Mouse (Mus musculus) kidney, adult 2 months (tissue): ENCODE results near the gene Hpn. TPM values are rescaled to one million over a fixed set of nuclear protein-coding genes. Genes with fewer than 3 reads are reported as not detected.

Source experiments
- DNase-seq: peaks from one replicate; pipeline ENCODE4 v3.0.0; 2021
- H3K27ac ChIP-seq: fragments of 200-500 bp; 2 replicates; pipeline ENCODE4 v1.5.1; 2012; ENCODE audit warnings: low read depth, low read length, control low read depth, inconsistent platforms; ENCODE audit not compliant: insufficient read depth
- H3K27me3 ChIP-seq: fragments of 200-500 bp; replicated peaks from 2 replicates; pipeline ENCODE4 v1.6.1; 2012; ENCODE audit warnings: mild to moderate bottlenecking, moderate library complexity, low read length, inconsistent platforms; ENCODE audit not compliant: control insufficient read depth, insufficient read depth
- H3K36me3 ChIP-seq: fragments of 200-500 bp; 2 replicates; pipeline ENCODE4 v1.6.1; 2012; ENCODE audit warnings: mild to moderate bottlenecking, moderate library complexity, low read length, inconsistent platforms; ENCODE audit not compliant: control insufficient read depth, insufficient read depth
- H3K4me1 ChIP-seq: fragments of 200-500 bp; 2 replicates; pipeline ENCODE4 v1.6.1; 2011; ENCODE audit warnings: low read length; ENCODE audit not compliant: control insufficient read depth, insufficient read depth
- H3K4me3 ChIP-seq: fragments of 200-500 bp; 2 replicates; pipeline ENCODE4 v1.5.1; 2011; ENCODE audit warnings: mild to moderate bottlenecking, low read depth, low read length, control low read depth; ENCODE audit not compliant: insufficient read depth
- CTCF ChIP-seq: fragments of 200-500 bp; conservative IDR thresholded peaks from 2 replicates; pipeline ENCODE4 v1.5.1; 2011; ENCODE audit warnings: low read depth, mild to moderate bottlenecking, control low read depth, low read length, moderate library complexity, mixed read lengths; ENCODE audit not compliant: insufficient read depth, insufficient read length
- POLR2A ChIP-seq: fragments of 200-500 bp; IDR thresholded peaks from one replicate; pipeline ENCODE4 v1.6.1; 2011; ENCODE audit warnings: low read depth, low read length, control low read depth
- WGBS: fragments of 180-500 bp; shearing (Covaris S2); methylation state at CpG from one replicate; pipeline ENCODE4 v1.1.7; 2018; 5-methylcytosine and 5-hydroxymethylcytosine counted together
- polyA plus RNA-seq: library from polyadenylated mRNA; depleted of rRNA; stranded (reverse); fragments of >200 nt; gene quantifications from 2 replicates; pipeline ENCODE4 v1.2.3, GENCODE M21; 2012; rRNA removed

The Hpn gene
- polyA plus RNA-seq, 1 experiment: 626 TPM

DNA sequence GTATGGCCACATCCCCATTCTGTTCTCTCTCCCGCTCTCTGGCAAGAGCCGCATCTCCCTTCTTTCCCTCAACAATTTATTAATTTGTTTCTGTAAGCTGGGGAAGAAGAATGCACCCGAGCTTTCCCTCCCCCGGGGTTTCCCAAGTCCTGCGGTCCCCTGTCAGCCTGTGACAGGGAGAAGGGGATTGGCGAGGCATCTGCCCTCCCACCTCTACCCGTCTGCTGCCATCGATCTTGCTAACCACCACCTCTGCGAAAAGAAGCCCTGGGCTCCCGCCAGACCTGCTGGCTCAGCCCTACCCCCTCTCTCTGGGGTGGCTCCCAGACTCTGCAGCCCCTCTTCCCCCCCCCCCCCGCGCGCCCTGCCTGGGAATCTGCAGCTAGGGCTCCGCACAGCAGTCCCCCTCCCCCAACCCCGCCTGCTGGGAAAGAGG is 65.2 kb downstream of the Hpn start:
- no peaks in the 10 kb centered on the region for H3K27me3 ChIP-seq
- no peaks in the 10 kb centered on the region for H3K36me3 ChIP-seq
- H3K27ac ChIP-seq: no peak overlapping the region
- DNase-seq: no peak
- WGBS: 5% methylated on average over 12 of the region's 15 CpGs
- no peak overlapping the region for H3K4me3 ChIP-seq
- H3K4me1 ChIP-seq: no peaks in the 10 kb centered on the region
- TF ChIP-seq POLR2A (no peak), CTCF (no peak)

DNA sequence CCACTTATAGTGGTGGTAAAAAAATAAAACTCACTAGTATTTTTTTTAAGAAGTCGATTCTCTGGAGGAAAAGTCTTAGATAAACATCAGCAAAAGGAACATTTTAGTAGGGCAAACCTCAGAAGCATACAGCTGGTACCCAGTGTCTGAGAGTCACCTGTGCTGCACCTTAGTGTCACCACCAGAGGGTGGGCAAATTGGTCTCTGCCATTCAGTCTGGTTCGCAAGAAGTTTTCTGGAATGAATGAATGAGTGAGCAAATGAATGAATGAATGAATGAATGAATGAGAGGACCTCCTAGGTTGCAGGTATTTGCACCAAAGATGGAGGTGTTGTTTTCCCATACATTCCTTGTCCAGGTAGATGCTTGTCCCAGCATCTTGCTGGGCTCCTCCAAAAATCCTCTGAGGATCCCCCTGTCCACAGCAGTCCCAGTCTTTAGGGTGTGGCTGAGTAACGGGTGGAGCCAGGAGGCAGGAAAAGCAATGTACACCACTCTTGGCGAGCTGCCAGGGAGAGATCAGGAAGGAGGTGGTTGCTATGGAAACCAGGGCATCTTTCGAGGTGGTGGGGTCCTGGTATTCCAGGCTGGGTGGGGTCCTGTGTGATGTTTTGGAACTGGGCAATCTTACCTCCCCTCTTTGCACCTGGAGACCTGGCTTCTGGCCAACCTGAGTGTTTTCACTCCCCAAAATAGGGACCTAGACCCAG is 65.8 kb downstream of the Hpn start:
- Histone ChIP-seq H3K4me1 (no peaks in the 10 kb centered on the region), H3K4me3 (no peak overlapping the region), H3K27ac (no peak overlapping the region), H3K36me3 (no peaks in the 10 kb centered on the region), H3K27me3 (no peaks in the 10 kb centered on the region)
- no peak for TF ChIP-seq POLR2A
- 0 out of 2 replicates have a peak, but pooled peaks have one; percentile 3 for TF ChIP-seq CTCF
- no peak for DNase-seq
- WGBS: 22% methylated on average over 5 of the region's 5 CpGs

Other genes starting within 250 kb of the Hpn start
- gene Cd22, start 234.9 kb downstream of the Hpn start, polyA plus RNA-seq: 0.42 and 11.2 TPM in 2 replicates
- 0.71 and 0.94 TPM in 2 replicates for gene Mag, start 200.4 kb downstream of the Hpn start, polyA plus RNA-seq
- gene Hamp2, start 190.6 kb downstream of the Hpn start, polyA plus RNA-seq: 1.1 TPM in 1 of 2 replicates, not detected in the other
- not detected in 2 replicates for gene Hamp, start 171.3 kb downstream of the Hpn start, polyA plus RNA-seq
- 118 and 124 TPM in 2 replicates for gene Usf2, start 158.5 kb downstream of the Hpn start, polyA plus RNA-seq
- gene Lsr, start 141.8 kb downstream of the Hpn start, polyA plus RNA-seq: 60.7 and 70.2 TPM in 2 replicates
- 9.1 and 12.7 TPM in 2 replicates for gene Fam187b, start 141.5 kb downstream of the Hpn start, polyA plus RNA-seq
- gene Fxyd5, start 72.8 kb downstream of the Hpn start, polyA plus RNA-seq: 37.2 and 54.2 TPM in 2 replicates
- gene Fxyd7, start 63.8 kb downstream of the Hpn start, polyA plus RNA-seq: 1.8 and 2.2 TPM in 2 replicates
- 107 and 119 TPM in 2 replicates for gene Fxyd1, start 58.1 kb downstream of the Hpn start, polyA plus RNA-seq
- 0.99 and 2.2 TPM in 2 replicates for gene Lgi4, start 55.9 kb downstream of the Hpn start, polyA plus RNA-seq
- gene Fxyd3, start 38.6 kb downstream of the Hpn start, polyA plus RNA-seq: 4.8 and 5.1 TPM in 2 replicates
- 25.1 and 27.9 TPM in 2 replicates for gene Scn1b, start 11.7 kb upstream of the Hpn start, polyA plus RNA-seq
- gene Gramd1a, start 40.6 kb upstream of the Hpn start, polyA plus RNA-seq: 53.8 and 57.1 TPM in 2 replicates
- not detected in 2 replicates for gene Scgb2b2, start 175.2 kb upstream of the Hpn start, polyA plus RNA-seq
- gene Scgb1b2, start 176.5 kb upstream of the Hpn start, polyA plus RNA-seq: not detected in 2 replicates
- not detected in 2 replicates for gene Scgb2b3, start 246.8 kb upstream of the Hpn start, polyA plus RNA-seq